Mouse (Mus musculus): ENCODE measurements at regions not wholly inside any gene's neighbourhood (a gene's known extent, or its start where the extent isn't known, plus 50 kb on each side); places are given as distances from the start of the nearest gene placed in this dataset.

GRCm38 (mm10) chr4:50291397-50291945, 445.9 kb upstream of the Grin3a start:
- no peak for DNase-seq (ENCODE audit: low spot score in 2 of 2)

GRCm38 (mm10) chr4:50286602-50287001, 441.1 kb upstream of the Grin3a start:
- no peak for DNase-seq (ENCODE audit: low spot score in 2 of 2)

- peak in 1 of 2 experiments; percentile 13 for DNase-seq (ENCODE audit: low spot score in 2 of 2)
Observed at GRCm38 (mm10) chr4:50259012-50259601, 413.6 kb upstream of the Grin3a start.

GRCm38 (mm10) chr4:50242042-50242441, 396.5 kb upstream of the Grin3a start:
- no peak for DNase-seq (ENCODE audit: low spot score in 2 of 2)

- DNase-seq (ENCODE audit: low spot score in 2 of 2): no peak
Observed at GRCm38 (mm10) chr4:50240951-50241350, 395.4 kb upstream of the Grin3a start.

GRCm38 (mm10) chr4:50239386-50239785, 393.8 kb upstream of the Grin3a start:
- no peak for DNase-seq (ENCODE audit: low spot score in 2 of 2)

- no peak for DNase-seq (ENCODE audit: low spot score in 2 of 2)
Observed at GRCm38 (mm10) chr4:50235476-50235875, 389.9 kb upstream of the Grin3a start.

- no peak for DNase-seq (ENCODE audit: low spot score in 2 of 2)
Observed at GRCm38 (mm10) chr4:50203348-50203747, 357.8 kb upstream of the Grin3a start.

GRCm38 (mm10) chr4:50177196-50177595, 331.7 kb upstream of the Grin3a start:
- no peak for DNase-seq (ENCODE audit: low spot score in 2 of 2)

- no peak for DNase-seq (ENCODE audit: low spot score in 2 of 2)
Observed at GRCm38 (mm10) chr4:50176656-50177055, 331.1 kb upstream of the Grin3a start.

- no peak for DNase-seq (ENCODE audit: low spot score in 2 of 2)
Observed at GRCm38 (mm10) chr4:50160893-50161292, 315.3 kb upstream of the Grin3a start.

GRCm38 (mm10) chr4:50145926-50146325, 300.4 kb upstream of the Grin3a start:
- no peak for DNase-seq (ENCODE audit: low spot score in 2 of 2)

GRCm38 (mm10) chr4:50130262-50130661, 284.7 kb upstream of the Grin3a start:
- DNase-seq (ENCODE audit: low spot score in 2 of 2): peak; percentile 1 to 10

- no peak for DNase-seq (ENCODE audit: low spot score in 2 of 2)
Observed at GRCm38 (mm10) chr4:50106557-50106956, 261.0 kb upstream of the Grin3a start.

- DNase-seq (ENCODE audit: low spot score in 2 of 2): no peak
Observed at GRCm38 (mm10) chr4:50087860-50088259, 242.3 kb upstream of the Grin3a start.

GRCm38 (mm10) chr4:50086676-50087075, 241.1 kb upstream of the Grin3a start:
- DNase-seq (ENCODE audit: low spot score in 2 of 2): no peak

GRCm38 (mm10) chr4:50055519-50055918, 210.0 kb upstream of the Grin3a start:
- DNase-seq (ENCODE audit: low spot score in 2 of 2): no peak

- DNase-seq (ENCODE audit: low spot score in 2 of 2): no peak
Observed at GRCm38 (mm10) chr4:50041476-50041875, 195.9 kb upstream of the Grin3a start.

- DNase-seq (ENCODE audit: low spot score in 2 of 2): no peak
Observed at GRCm38 (mm10) chr4:50036079-50036478, 190.5 kb upstream of the Grin3a start.

GRCm38 (mm10) chr4:50025356-50025755, 179.8 kb upstream of the Grin3a start:
- no peak for DNase-seq (ENCODE audit: low spot score in 2 of 2)

All from right cerebral cortex, postnatal 36 days (tissue).